Mouse (Mus musculus) midbrain, postnatal 0 days (tissue): Measurements from ENCODE around the gene Rbfox1. TPM values are rescaled to one million over a fixed set of nuclear protein-coding genes. Genes with fewer than 3 reads are reported as not detected.
A peak's percentile ranks its signal among the peaks of the same experiment; 100 is the strongest.

Experiments used
- ATAC-seq: fragments of 200-750 bp; cut with Nextera tagmentation; 2 replicates; pipeline ENCODE4 v1.8.0; 2017; ENCODE audit warnings: moderate number of reproducible peaks, mild to moderate bottlenecking, moderate TSS enrichment, moderate library complexity; ENCODE audit not compliant: low FRiP score
- DNase-seq: peaks from one replicate; pipeline ENCODE4 v3.0.0-alpha.2; 2015; ENCODE audit warnings: low spot score
- H3K27ac ChIP-seq: fragments of 300-500 bp; sonication (generic); 2 replicates; pipeline ENCODE4 v1.5.1; 2014; ENCODE audit warnings: low read depth, mild to moderate bottlenecking, low read length, mixed read lengths
- H3K27me3 ChIP-seq: fragments of 300-500 bp; sonication (generic); 2 replicates; pipeline ENCODE4 v1.6.1; 2014; ENCODE audit warnings: low read length, control low read depth, mixed read lengths; ENCODE audit not compliant: insufficient read depth
- H3K36me3 ChIP-seq: fragments of 300-500 bp; sonication (generic); 2 replicates; pipeline ENCODE4 v1.6.1; 2014; ENCODE audit warnings: low read length, control low read depth, mixed read lengths; ENCODE audit not compliant: insufficient read depth
- H3K4me1 ChIP-seq: fragments of 300-500 bp; sonication (generic); 2 replicates; pipeline ENCODE4 v1.6.1; 2014; ENCODE audit warnings: mild to moderate bottlenecking, control low read depth, antibody characterized with exemption, low read length, mixed read lengths; ENCODE audit not compliant: insufficient read depth
- H3K4me2 ChIP-seq: fragments of 300-500 bp; sonication (generic); 2 replicates; pipeline ENCODE4 v1.6.1; 2014; ENCODE audit warnings: low read depth, mild to moderate bottlenecking, low read length, mixed read lengths; ENCODE audit not compliant: poor library complexity, severe bottlenecking
- H3K4me3 ChIP-seq: fragments of 300-500 bp; sonication (generic); 2 replicates; pipeline ENCODE4 v1.5.1; 2014; ENCODE audit warnings: low read depth, mild to moderate bottlenecking, low read length, moderate library complexity
- H3K9ac ChIP-seq: fragments of 300-500 bp; sonication (generic); replicated peaks from 2 replicates; pipeline ENCODE4 v1.6.1; 2014; ENCODE audit warnings: mild to moderate bottlenecking, low read length, moderate library complexity, mixed read lengths; ENCODE audit not compliant: poor library complexity, severe bottlenecking
- H3K9me3 ChIP-seq: fragments of 300-500 bp; sonication (generic); 2 replicates; pipeline ENCODE4 v1.6.1; 2016; ENCODE audit warnings: low read length, control low read depth
- CTCF ChIP-seq: IDR thresholded peaks from 2 replicates; pipeline ENCODE4 v1.5.1; 2016; ENCODE audit warnings: antibody characterized with exemption, mild to moderate bottlenecking
- WGBS: fragments of 180-500 bp; shearing (Covaris S2); extraction: QIAGEN DNeasy Blood & Tissue Kit; methylation state at CpG from one replicate; pipeline ENCODE4 v1.1.7; 2014; 5-methylcytosine and 5-hydroxymethylcytosine counted together
- polyA plus RNA-seq: library from polyadenylated mRNA; unstranded; fragments of >200 nt; fragmentation: Nextera tagmentation; extraction: Ambion mirVana; gene quantifications from 2 replicates; pipeline ENCODE4 v1.2.1, GENCODE M21; 2015
- total RNA-seq: library from RNA; depleted of rRNA; stranded (reverse); fragments of >200 nt; gene quantifications from 2 replicates; pipeline ENCODE4 v1.2.3, GENCODE M21; 2014

The Rbfox1 gene
- total and polyA plus RNA-seq, 2 experiments from 2014 or later: 142 to 242 TPM

DNA sequence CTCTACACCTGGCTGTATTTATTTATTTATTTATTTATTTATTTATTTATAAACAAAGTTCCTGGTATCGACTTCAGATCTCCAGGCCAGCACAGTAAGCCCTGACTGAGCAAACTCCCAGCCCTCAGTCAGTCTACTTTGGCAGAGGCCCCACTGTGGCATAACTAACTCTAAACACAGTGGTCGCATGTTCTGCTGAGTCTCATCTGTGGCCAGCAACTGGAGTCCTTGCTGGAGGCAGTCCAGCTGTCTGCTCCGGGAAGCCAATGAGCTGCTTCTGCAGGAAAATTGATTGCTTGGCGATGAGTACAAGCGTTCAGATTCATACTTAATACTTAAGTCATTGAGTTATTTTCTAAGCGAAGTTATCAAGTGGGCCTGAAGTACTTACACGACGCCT is 598.5 kb downstream of the Rbfox1 start:
- Histone ChIP-seq H3K27me3 (no peaks in the 10 kb centered on the region), H3K36me3 (no peaks in the 10 kb centered on the region), H3K27ac (no peak overlapping the region), H3K9ac (no peak overlapping the region), H3K4me1 (peaks cover 5% of the 10 kb centered on the region; the same call in 1 of the 2 replicates), H3K9me3 (no peaks in the 10 kb centered on the region), H3K4me3 (no peak overlapping the region), H3K4me2 (no peak overlapping the region)
- DNase-seq (peak; percentile 42), ATAC-seq (no peak)
- 75% methylated on average over 8 of the region's 8 CpGs for WGBS
- TF ChIP-seq CTCF: no peak

GRCm38 (mm10) chr16:6485631-6486030 is 600.5 kb downstream of the Rbfox1 start:
- H3K4me3 ChIP-seq: no peak overlapping the region
- no peaks in the 10 kb centered on the region for H3K4me1 ChIP-seq
- no peak for ATAC-seq
- H3K27ac ChIP-seq: no peak overlapping the region
- H3K4me2 ChIP-seq: no peak overlapping the region
- H3K27me3 ChIP-seq: no peaks in the 10 kb centered on the region
- no peaks in the 10 kb centered on the region for H3K9me3 ChIP-seq
- DNase-seq: no peak
- H3K9ac ChIP-seq: no peak overlapping the region
- H3K36me3 ChIP-seq: no peaks in the 10 kb centered on the region
- 79% methylated on average over 3 of the region's 3 CpGs for WGBS
- no peak for TF ChIP-seq CTCF

- WGBS: 24% methylated on average over 8 of the region's 8 CpGs
- Histone ChIP-seq H3K4me3 (no peak overlapping the region), H3K27me3 (no peaks in the 10 kb centered on the region), H3K4me2 (no peak overlapping the region), H3K4me1 (peaks cover 6% of the 10 kb centered on the region), H3K27ac (no peak overlapping the region), H3K9ac (no peak overlapping the region), H3K36me3 (no peaks in the 10 kb centered on the region), H3K9me3 (no peaks in the 10 kb centered on the region)
- peak; percentile 83 for TF ChIP-seq CTCF
- DNase-seq (peak; percentile 64), ATAC-seq (0 out of 2 replicates have a peak, but pooled peaks have one; percentile 58)
Measured at GRCm38 (mm10) chr16:6502219-6502618, 617.1 kb downstream of the Rbfox1 start.

- no peak overlapping the region for H3K4me2 ChIP-seq
- H3K9me3 ChIP-seq: no peaks in the 10 kb centered on the region
- H3K36me3 ChIP-seq: no peaks in the 10 kb centered on the region
- TF ChIP-seq CTCF: peak; percentile 90
- H3K9ac ChIP-seq: no peak overlapping the region
- WGBS: 64% methylated on average over 5 of the region's 5 CpGs
- no peaks in the 10 kb centered on the region for H3K27me3 ChIP-seq
- H3K27ac ChIP-seq: no peak overlapping the region
- no peak overlapping the region for H3K4me3 ChIP-seq
- peaks cover 6% of the 10 kb centered on the region for H3K4me1 ChIP-seq
- DNase-seq (peak; percentile 83), ATAC-seq (no peak)
Measured at GRCm38 (mm10) chr16:6503573-6504331, 618.6 kb downstream of the Rbfox1 start.

GRCm38 (mm10) chr16:6508924-6509323 is 623.8 kb downstream of the Rbfox1 start:
- H3K36me3 ChIP-seq: no peaks in the 10 kb centered on the region
- H3K4me2 ChIP-seq: no peak overlapping the region
- H3K4me1 ChIP-seq: peaks cover under 1% of the 10 kb centered on the region; the same call in 1 of the 2 replicates
- H3K27ac ChIP-seq: no peak overlapping the region
- no peaks in the 10 kb centered on the region for H3K9me3 ChIP-seq
- no peaks in the 10 kb centered on the region for H3K27me3 ChIP-seq
- DNase-seq: peak; percentile 60
- no peak overlapping the region for H3K9ac ChIP-seq
- ATAC-seq: no peak
- WGBS: 64% methylated on average over 5 of the region's 5 CpGs
- peak; percentile 76 for TF ChIP-seq CTCF
- no peak overlapping the region for H3K4me3 ChIP-seq

GRCm38 (mm10) chr16:6519474-6519873 is 634.3 kb downstream of the Rbfox1 start:
- no peak for ATAC-seq
- no peak for DNase-seq
- H3K4me1 ChIP-seq: no peaks in the 10 kb centered on the region

More at GRCm38 (mm10) chr16:6519474-6519873, 634.3 kb downstream of the Rbfox1 start:
- H3K4me2 ChIP-seq: no peak overlapping the region
- H3K27me3 ChIP-seq: no peaks in the 10 kb centered on the region
- TF ChIP-seq CTCF: no peak
- H3K27ac ChIP-seq: no peak overlapping the region
- no peak overlapping the region for H3K9ac ChIP-seq
- 79% methylated on average over 3 of the region's 3 CpGs for WGBS
- no peaks in the 10 kb centered on the region for H3K9me3 ChIP-seq
- H3K4me3 ChIP-seq: no peak overlapping the region
- H3K36me3 ChIP-seq: no peaks in the 10 kb centered on the region
